Mouse (Mus musculus) hindbrain, embryonic 10.5 days (tissue): ENCODE data around the gene Hspa1l. TPM values are rescaled to one million over a fixed set of nuclear protein-coding genes. Genes with fewer than 3 reads are reported as not detected.

Experiments used
- polyA plus RNA-seq: library from polyadenylated mRNA; unstranded; fragments of >200 nt; fragmentation: Nextera tagmentation; extraction: Ambion mirVana; gene quantifications from 2 replicates; pipeline ENCODE4 v1.2.1, GENCODE M21; 2016

Gene Hspa1l
- polyA plus RNA-seq, 1 experiment from 2014 or later: 0.76 TPM

Other genes with a start within 250 kb of the Hspa1l start
- not detected in 2 replicates for gene C4b, start 228.8 kb upstream of the Hspa1l start, polyA plus RNA-seq
- not detected in 2 replicates for gene Cyp21a1, start 168.1 kb upstream of the Hspa1l start, polyA plus RNA-seq
- gene Stk19, start 135.8 kb upstream of the Hspa1l start, polyA plus RNA-seq: 29.0 and 34.4 TPM in 2 replicates
- 83.2 and 83.7 TPM in 2 replicates for gene Dxo, start 135.7 kb upstream of the Hspa1l start, polyA plus RNA-seq
- 58.2 and 65.1 TPM in 2 replicates for gene Skiv2l, start 122.5 kb upstream of the Hspa1l start, polyA plus RNA-seq
- 137 and 139 TPM in 2 replicates for gene Nelfe, start 122.3 kb upstream of the Hspa1l start, polyA plus RNA-seq
- 1.9 TPM in 2 replicates for gene Cfb, start 110.2 kb upstream of the Hspa1l start, polyA plus RNA-seq
- 5.2 and 5.6 TPM in 2 replicates for gene Zbtb12, start 93.2 kb upstream of the Hspa1l start, polyA plus RNA-seq
- gene Gm20547, start 90.7 kb upstream of the Hspa1l start, polyA plus RNA-seq: 0.14 TPM in 1 of 2 replicates, not detected in the other
- 0.58 and 1.0 TPM in 2 replicates for gene C2, start 74.4 kb upstream of the Hspa1l start, polyA plus RNA-seq
- 98.2 and 100 TPM in 2 replicates for gene Ehmt2, start 74.2 kb upstream of the Hspa1l start, polyA plus RNA-seq
- 0.41 TPM in 1 of 2 replicates, not detected in the other for gene Slc44a4, start 58.2 kb upstream of the Hspa1l start, polyA plus RNA-seq
- 16.2 and 20.7 TPM in 2 replicates for gene Neu1, start 41.5 kb upstream of the Hspa1l start, polyA plus RNA-seq
- gene Hspa1b, start 13.5 kb upstream of the Hspa1l start, polyA plus RNA-seq: 0.09 and 0.20 TPM in 2 replicates
- gene Gm20481, start 2.8 kb upstream of the Hspa1l start, polyA plus RNA-seq: 0.42 TPM in 1 of 2 replicates, not detected in the other
- 0.90 and 1.7 TPM in 2 replicates for gene Hspa1a, start 547 bp upstream of the Hspa1l start, polyA plus RNA-seq
- 278 and 314 TPM in 2 replicates for gene Lsm2, start 9.2 kb downstream of the Hspa1l start, polyA plus RNA-seq
- gene Vars, start 28.3 kb downstream of the Hspa1l start, polyA plus RNA-seq: 176 and 199 TPM in 2 replicates
- gene Vwa7, start 43.9 kb downstream of the Hspa1l start, polyA plus RNA-seq: 0.10 and 0.24 TPM in 2 replicates
- 5.2 and 5.6 TPM in 2 replicates for gene Sapcd1, start 55.3 kb downstream of the Hspa1l start, polyA plus RNA-seq
- gene Msh5, start 74.0 kb downstream of the Hspa1l start, polyA plus RNA-seq: 3.9 and 6.4 TPM in 2 replicates
- 232 and 239 TPM in 2 replicates for gene Clic1, start 77.3 kb downstream of the Hspa1l start, polyA plus RNA-seq
- gene Ddah2, start 86.3 kb downstream of the Hspa1l start, polyA plus RNA-seq: 536 and 664 TPM in 2 replicates
- 0.20 and 0.27 TPM in 2 replicates for gene Ly6g6c, start 92.7 kb downstream of the Hspa1l start, polyA plus RNA-seq
- gene Mpig6b, start 93.5 kb downstream of the Hspa1l start, polyA plus RNA-seq: 0.76 and 1.1 TPM in 2 replicates
- 0.76 and 0.97 TPM in 2 replicates for gene Ly6g6e, start 104.2 kb downstream of the Hspa1l start, polyA plus RNA-seq
- 2.1 and 2.4 TPM in 2 replicates for gene Ly6g6d, start 105.4 kb downstream of the Hspa1l start, polyA plus RNA-seq
- gene Ly6g6f, start 112.9 kb downstream of the Hspa1l start, polyA plus RNA-seq: 0.67 and 0.80 TPM in 2 replicates
- gene Abhd16a, start 116.6 kb downstream of the Hspa1l start, polyA plus RNA-seq: 58.2 and 67.1 TPM in 2 replicates
- not detected in 2 replicates for gene Ly6g5c, start 135.6 kb downstream of the Hspa1l start, polyA plus RNA-seq
- 0.90 and 1.7 TPM in 2 replicates for gene Ly6g5b, start 142.7 kb downstream of the Hspa1l start, polyA plus RNA-seq
- 33.1 and 33.5 TPM in 2 replicates for gene Gpank1, start 148.8 kb downstream of the Hspa1l start, polyA plus RNA-seq
- gene Csnk2b, start 149.3 kb downstream of the Hspa1l start, polyA plus RNA-seq: 303 and 328 TPM in 2 replicates
- 10.0 and 10.2 TPM in 2 replicates for gene D17H6S53E, start 153.7 kb downstream of the Hspa1l start, polyA plus RNA-seq
- 0.16 and 0.49 TPM in 2 replicates for gene Apom, start 159.3 kb downstream of the Hspa1l start, polyA plus RNA-seq
- gene Bag6, start 162.5 kb downstream of the Hspa1l start, polyA plus RNA-seq: 70.3 and 77.6 TPM in 2 replicates
- 193 and 221 TPM in 2 replicates for gene Prrc2a, start 192.2 kb downstream of the Hspa1l start, polyA plus RNA-seq
- gene Aif1, start 203.4 kb downstream of the Hspa1l start, polyA plus RNA-seq: 4.2 and 6.5 TPM in 2 replicates
- 4.8 and 11.9 TPM in 2 replicates for gene Lst1, start 215.7 kb downstream of the Hspa1l start, polyA plus RNA-seq
- 0.17 and 0.19 TPM in 2 replicates for gene Ltb, start 221.7 kb downstream of the Hspa1l start, polyA plus RNA-seq
- not detected in 2 replicates for gene Tnf, start 229.3 kb downstream of the Hspa1l start, polyA plus RNA-seq
- not detected in 2 replicates for gene Lta, start 232.6 kb downstream of the Hspa1l start, polyA plus RNA-seq
- 0.42 and 0.46 TPM in 2 replicates for gene Gm16181, start 248.1 kb downstream of the Hspa1l start, polyA plus RNA-seq